Mouse (Mus musculus) mouse trophoblast stem cell (cell line): Measurements from ENCODE around the gene Dnah2.

Experiments
- in situ Hi-C, 2 experiments: fragments of 300-500 bp; cut with MseI, MboI; formaldehyde crosslinking; loops; 2 replicates in 1 of 2; 3 replicates in 1 of 2; pipeline ENCODE4 v1.15.1; 2025

Dnah2 gene

GRCm38 (mm10) chr11:69549060-69549656 is at the start of gene Dnah2:
Gene Dnah2 (minus strand): TSS chr11:69549110.
- in situ Hi-C loops = no loop called here

- in situ Hi-C loops = no loop called here
Observed at GRCm38 (mm10) chr11:69594853-69595252, 45.9 kb upstream of the Dnah2 start.

- in situ Hi-C loops = no loop called here
Observed at GRCm38 (mm10) chr11:69592799-69593198, 43.9 kb upstream of the Dnah2 start.

GRCm38 (mm10) chr11:69591899-69592637 is 43.2 kb upstream of the Dnah2 start:
- in situ Hi-C loops = no loop called here

GRCm38 (mm10) chr11:69591424-69591823 is 42.5 kb upstream of the Dnah2 start:
- in situ Hi-C loops = no loop called here

GRCm38 (mm10) chr11:69590622-69591021 is 41.7 kb upstream of the Dnah2 start:
- in situ Hi-C loops = no loop called here

GRCm38 (mm10) chr11:69589207-69589834 is 40.4 kb upstream of the Dnah2 start:
- in situ Hi-C loops = no loop called here

GRCm38 (mm10) chr11:69585718-69586325 is 36.9 kb upstream of the Dnah2 start:
- in situ Hi-C loops = no loop called here

- in situ Hi-C loops = no loop called here
Observed at GRCm38 (mm10) chr11:69584937-69585336, 36.0 kb upstream of the Dnah2 start.

- in situ Hi-C loops = no loop called here
Observed at GRCm38 (mm10) chr11:69584008-69584407, 35.1 kb upstream of the Dnah2 start.

- in situ Hi-C loops = no loop called here
Observed at GRCm38 (mm10) chr11:69582230-69582805, 33.4 kb upstream of the Dnah2 start.

GRCm38 (mm10) chr11:69581814-69582213 is 32.9 kb upstream of the Dnah2 start:
- in situ Hi-C loops = no loop called here

- in situ Hi-C loops = no loop called here
Observed at GRCm38 (mm10) chr11:69581147-69581688, 32.3 kb upstream of the Dnah2 start.

- in situ Hi-C loops = no loop called here
Observed at GRCm38 (mm10) chr11:69580572-69581146, 31.7 kb upstream of the Dnah2 start.

- in situ Hi-C loops = no loop called here
Observed at GRCm38 (mm10) chr11:69580091-69580514, 31.2 kb upstream of the Dnah2 start, which contains the start of the genes Wrap53 and Trp53. Gene Wrap53 (minus strand): TSS chr11:69580255. Gene Trp53 (plus strand): TSS chr11:69580359.

GRCm38 (mm10) chr11:69579128-69580017 is 30.5 kb upstream of the Dnah2 start:
- in situ Hi-C loops = loop anchor here in 1 of 2 experiments (5.0 kb wide), 1 partner anchor 42 kb away; no protein-coding TSS in a partner anchor

GRCm38 (mm10) chr11:69578301-69578700 is 29.4 kb upstream of the Dnah2 start:
- in situ Hi-C loops = loop anchor here in 1 of 2 experiments (5.0 kb wide), 1 partner anchor 41 kb away; no protein-coding TSS in a partner anchor

GRCm38 (mm10) chr11:69576307-69576706 is 27.4 kb upstream of the Dnah2 start:
- in situ Hi-C loops = loop anchor here in 1 of 2 experiments (5.0 kb wide), 1 partner anchor 39 kb away; no protein-coding TSS in a partner anchor

- in situ Hi-C loops = loop anchor here in 1 of 2 experiments (5.0 kb wide), 1 partner anchor 38 kb away; no protein-coding TSS in a partner anchor
Observed at GRCm38 (mm10) chr11:69575220-69575619, 26.3 kb upstream of the Dnah2 start.

GRCm38 (mm10) chr11:69565131-69565530 is 16.2 kb upstream of the Dnah2 start:
- in situ Hi-C loops = no loop called here
